Mouse (Mus musculus) layer of hippocampus, adult 11-12 months (tissue): ENCODE measurements around the gene Dicer1.
A peak's percentile ranks its signal among the peaks of the same experiment; 100 is the strongest.

Experiments
- DNase-seq: peaks from one replicate; pipeline ENCODE4 v3.0.0; 2022; ENCODE audit warnings: low spot score

The Dicer1 gene

GRCm38 (mm10) chr12:104677371-104677924 is 74.3 kb downstream of the Dicer1 start:
- DNase-seq = no peak

- DNase-seq = no peak
Measured at GRCm38 (mm10) chr12:104676535-104677370, 75.0 kb downstream of the Dicer1 start.

GRCm38 (mm10) chr12:104672976-104673375 is 78.8 kb downstream of the Dicer1 start:
- no peak for DNase-seq

- no peak for DNase-seq
Measured at GRCm38 (mm10) chr12:104672406-104672805, 79.3 kb downstream of the Dicer1 start.

GRCm38 (mm10) chr12:104667846-104668245 is 83.9 kb downstream of the Dicer1 start:
- DNase-seq = no peak

GRCm38 (mm10) chr12:104665951-104666350 is 85.8 kb downstream of the Dicer1 start:
- no peak for DNase-seq

GRCm38 (mm10) chr12:104665521-104665920 is 86.2 kb downstream of the Dicer1 start:
- no peak for DNase-seq

- no peak for DNase-seq
Measured at GRCm38 (mm10) chr12:104656146-104656545, 95.6 kb downstream of the Dicer1 start.

GRCm38 (mm10) chr12:104655006-104655405 is 96.7 kb downstream of the Dicer1 start:
- DNase-seq = no peak

GRCm38 (mm10) chr12:104652021-104652420 is 99.7 kb downstream of the Dicer1 start:
- DNase-seq = no peak

GRCm38 (mm10) chr12:104651269-104651668 is 100.5 kb downstream of the Dicer1 start:
- DNase-seq = no peak

- DNase-seq = no peak
Measured at GRCm38 (mm10) chr12:104650510-104651260, 101.1 kb downstream of the Dicer1 start.

GRCm38 (mm10) chr12:104648366-104648765 is 103.4 kb downstream of the Dicer1 start:
- no peak for DNase-seq

GRCm38 (mm10) chr12:104642337-104642736 is 109.4 kb downstream of the Dicer1 start:
- peak; percentile 18 for DNase-seq

GRCm38 (mm10) chr12:104640934-104641333 is 110.8 kb downstream of the Dicer1 start:
- no peak for DNase-seq

- no peak for DNase-seq
Measured at GRCm38 (mm10) chr12:104638156-104638555, 113.6 kb downstream of the Dicer1 start.
